Mouse (Mus musculus) brain, embryonic 14.5 days (tissue): Measurements from ENCODE around the gene Arpc5l. TPM values are rescaled to one million over a fixed set of nuclear protein-coding genes. Genes with fewer than 3 reads are reported as not detected.
"Not testable (repeated sequence)": the region's sequence is repeated elsewhere in the genome, so short reads cannot be mapped to it uniquely, and the experiment has no call there.

Source experiments
- DNase-seq: peaks from one replicate; pipeline ENCODE4 v3.0.0-alpha.2; 2011; ENCODE audit warnings: low read depth
- CTCF ChIP-seq: fragments of 200-500 bp; IDR thresholded peaks from 2 replicates; pipeline ENCODE4 v1.5.1; 2012; ENCODE audit warnings: inconsistent platforms, mild to moderate bottlenecking, moderate library complexity, borderline replicate concordance; ENCODE audit not compliant: insufficient read depth, insufficient read length; ENCODE audit errors: extremely low read depth
- POLR2A ChIP-seq: fragments of 200-500 bp; IDR thresholded peaks from 2 replicates; pipeline ENCODE4 v1.6.1; 2012; ENCODE audit warnings: mild to moderate bottlenecking, inconsistent platforms, borderline replicate concordance; ENCODE audit not compliant: poor library complexity, insufficient read depth, insufficient read length, severe bottlenecking; ENCODE audit errors: extremely low read depth
- polyA plus RNA-seq: library from polyadenylated mRNA; depleted of rRNA; stranded (reverse); fragments of >200 nt; gene quantifications from 2 replicates; pipeline ENCODE4 v1.2.3, GENCODE M21; 2012

Arpc5l gene
- polyA plus RNA-seq, 1 experiment: 69.9 TPM

- DNase-seq: no peak
- TF ChIP-seq POLR2A (no peak), CTCF (no peak)
Measured at GRCm38 (mm10) chr2:39001866-39002265, 3.3 kb upstream of the Arpc5l start.

DNA sequence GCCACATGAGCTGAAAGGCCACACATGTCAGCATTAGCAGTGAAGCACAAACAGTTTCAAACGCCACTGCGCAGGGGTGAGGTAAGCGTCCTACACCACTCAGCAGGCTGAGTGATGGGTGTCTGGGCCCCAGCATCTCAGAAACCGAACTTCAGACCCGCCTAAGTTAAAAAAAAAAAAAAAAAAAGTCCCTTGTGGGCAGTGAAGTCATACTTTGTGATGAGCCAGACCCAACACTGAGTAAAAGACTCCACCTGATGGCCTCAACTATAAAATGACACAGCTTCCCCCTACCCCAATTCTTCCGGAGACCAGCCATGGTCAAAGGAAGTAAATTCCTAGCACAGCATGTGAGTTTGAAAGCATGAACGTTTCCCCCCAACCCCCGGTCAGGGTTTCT, 2.0 kb upstream of the Arpc5l start:
- TF ChIP-seq CTCF: no peak
- TF ChIP-seq POLR2A: no peak
- no peak for DNase-seq

- no peak for DNase-seq
- no peak for TF ChIP-seq CTCF
- no peak for TF ChIP-seq POLR2A
Measured at GRCm38 (mm10) chr2:39003512-39003911, 1.6 kb upstream of the Arpc5l start.

DNA sequence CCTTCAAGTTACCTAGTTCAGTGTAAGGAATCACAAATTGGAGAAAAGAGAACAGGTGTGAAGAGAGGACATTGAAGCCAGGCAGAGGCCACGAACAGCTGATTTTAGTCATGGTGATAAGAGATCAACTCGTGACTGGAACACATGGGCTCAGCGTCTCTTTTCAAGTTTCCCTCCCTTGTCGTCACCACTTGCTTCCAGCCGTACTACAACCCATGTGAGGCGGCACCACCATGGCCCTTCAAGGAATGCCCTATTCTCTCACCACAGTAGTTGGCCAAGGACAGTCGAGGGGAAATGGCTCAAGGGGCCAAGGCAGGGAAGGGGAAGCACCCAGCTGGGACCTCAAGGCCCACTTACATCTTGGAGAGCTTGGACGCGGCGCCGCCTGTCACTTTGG, 776 bp upstream of the Arpc5l start:
- TF ChIP-seq CTCF (no peak), POLR2A (no peak)
- DNase-seq: peak; percentile 57

GRCm38 (mm10) chr2:39005574-39006079, 479 bp downstream of the Arpc5l start, which contains the start of gene Rpl35:
TSS of gene Rpl35 (minus strand) at chr2:39005624.
- peak; percentile 44 for DNase-seq
- no peak for TF ChIP-seq CTCF

GRCm38 (mm10) chr2:39006149-39006730, 1.1 kb downstream of the Arpc5l start:
- TF ChIP-seq CTCF (no peak), POLR2A (no peak)

DNA sequence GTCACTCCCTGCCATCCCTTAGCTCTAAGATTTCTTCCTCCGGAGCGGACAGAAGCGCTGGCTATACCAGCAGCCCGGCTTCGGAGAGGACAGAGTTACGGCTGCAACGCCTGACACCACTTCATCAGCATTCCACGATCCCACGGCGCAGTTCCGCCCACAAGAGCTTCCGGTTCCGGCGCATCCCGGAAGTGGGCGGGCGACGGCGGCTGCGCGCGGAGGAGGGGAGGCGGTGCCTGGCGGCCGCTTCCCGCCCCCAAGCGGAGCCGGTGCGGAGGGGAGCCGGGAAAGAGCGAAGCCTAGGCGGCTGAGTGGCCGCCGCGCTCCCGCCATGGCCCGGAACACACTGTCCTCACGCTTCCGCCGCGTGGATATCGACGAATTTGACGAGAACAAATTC, 2.7 kb downstream of the Arpc5l start:
- peak; percentile 98 for DNase-seq
- TF ChIP-seq CTCF: no peak
- peak; percentile 91 for TF ChIP-seq POLR2A

More at GRCm38 (mm10) chr2:39006149-39006730, 1.1 kb downstream of the Arpc5l start:
- DNase-seq: no peak

- no peak for TF ChIP-seq POLR2A
- TF ChIP-seq CTCF: no peak
- no peak for DNase-seq
Measured at GRCm38 (mm10) chr2:39008350-39008851, 3.3 kb downstream of the Arpc5l start.

DNA sequence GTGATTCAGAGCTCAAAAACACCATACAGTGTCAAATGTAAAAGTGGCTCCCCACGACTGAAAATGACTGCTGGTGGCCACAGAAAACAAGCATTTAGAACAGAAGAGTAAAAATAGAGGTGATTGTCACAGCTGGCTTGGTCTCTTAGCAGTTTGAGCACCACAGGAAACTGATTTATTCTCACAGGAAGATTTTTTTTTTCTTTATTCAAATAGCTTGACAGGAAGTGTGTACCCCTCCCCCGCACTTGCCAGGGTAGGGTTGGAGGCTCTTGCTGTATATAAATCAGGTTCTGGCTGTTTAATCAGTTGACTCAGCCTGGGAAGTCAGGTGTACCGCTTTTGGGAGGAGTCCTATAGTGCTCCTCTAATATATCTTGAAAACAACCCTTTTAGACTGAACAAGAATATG, 3.8 kb downstream of the Arpc5l start:
- DNase-seq: peak; percentile 47
- TF ChIP-seq POLR2A: no peak

DNA sequence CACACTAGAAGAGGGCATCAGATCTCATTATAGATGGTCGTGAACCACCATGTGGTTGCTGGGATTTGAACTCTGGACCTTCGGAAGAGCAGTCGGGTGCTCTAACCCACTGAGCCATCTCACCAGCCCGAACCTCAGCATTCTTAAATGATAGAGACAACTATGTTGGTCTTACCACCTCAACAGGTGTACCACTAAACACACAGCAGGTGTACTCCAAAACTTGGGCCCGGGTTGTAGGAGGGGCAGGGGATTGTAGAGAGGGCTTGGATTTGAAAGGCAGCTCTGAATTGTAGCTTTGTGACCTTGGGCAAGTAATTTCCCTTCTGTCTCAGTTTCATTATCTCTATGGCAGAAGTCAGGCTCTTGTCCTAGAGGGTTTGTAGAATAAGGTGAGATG, 5.0 kb downstream of the Arpc5l start:
- DNase-seq: not testable (repeated sequence)

DNA sequence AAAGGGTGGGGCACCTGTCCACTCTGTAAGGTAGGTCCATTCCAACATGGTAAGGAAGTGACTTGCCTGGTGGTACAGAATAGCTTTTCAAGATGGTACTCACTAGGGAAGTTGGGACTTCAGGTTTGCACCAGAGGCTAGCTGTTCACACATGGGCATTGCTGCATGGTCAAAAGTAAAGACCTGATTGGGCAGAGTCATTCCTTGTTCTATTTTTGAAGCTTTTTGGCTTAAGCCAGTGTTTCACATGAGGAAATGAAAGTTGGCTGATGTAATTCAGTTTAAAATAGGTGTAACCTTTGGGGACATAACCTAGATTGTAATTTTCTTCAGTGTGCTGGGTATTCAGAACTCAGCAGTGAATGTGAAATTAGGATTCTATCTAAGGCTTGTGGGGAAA, 6.1 kb downstream of the Arpc5l start:
- no peak for DNase-seq
- TF ChIP-seq POLR2A: no peak

DNA sequence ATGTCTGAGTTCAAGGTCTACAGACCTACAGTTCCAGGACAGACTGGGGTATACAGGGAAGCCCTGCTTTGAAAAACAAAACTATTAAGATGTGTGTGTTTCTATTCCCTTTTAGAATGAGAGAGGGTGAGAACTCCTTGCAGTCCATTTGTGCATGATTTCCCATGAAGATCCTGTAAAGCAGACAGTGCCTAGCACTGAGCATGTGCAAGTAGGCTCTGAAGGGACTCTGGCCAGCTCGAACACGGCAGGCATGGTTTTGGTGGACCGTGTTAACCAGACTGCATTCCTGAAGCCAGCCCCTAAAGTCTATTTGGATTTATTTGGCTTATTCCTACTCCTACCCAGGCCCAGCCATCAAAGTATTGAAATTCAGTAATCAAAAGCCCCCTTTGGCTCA, 6.8 kb downstream of the Arpc5l start:
- TF ChIP-seq POLR2A (no peak), CTCF (no peak)
- DNase-seq: no peak

- TF ChIP-seq POLR2A: no peak
- TF ChIP-seq CTCF: no peak
- DNase-seq: no peak
Measured at GRCm38 (mm10) chr2:39012768-39013279, 7.7 kb downstream of the Arpc5l start.

DNA sequence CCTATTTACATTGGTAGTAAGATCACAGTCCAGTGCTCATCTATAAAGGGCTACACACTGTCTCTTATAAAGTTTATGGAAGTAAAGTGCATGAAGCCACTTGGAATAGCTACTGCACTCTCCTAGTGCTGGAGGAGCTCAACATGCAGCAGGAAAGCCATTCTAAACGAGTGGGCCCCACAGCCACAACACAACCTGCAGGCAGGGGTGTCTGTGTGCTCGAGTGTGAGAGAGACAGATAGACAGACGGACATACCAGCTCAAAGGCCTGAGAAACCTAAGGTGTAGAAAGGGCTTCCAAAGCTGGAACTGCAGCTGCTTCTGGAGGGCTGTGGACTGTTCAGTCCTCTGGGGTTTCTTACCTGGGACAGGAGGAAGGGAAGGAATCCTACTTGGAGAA, 11.4 kb downstream of the Arpc5l start:
- no peak for DNase-seq
- TF ChIP-seq CTCF (no peak), POLR2A (no peak)
